Mouse (Mus musculus): ENCODE results near the gene Rpl12.

DNA sequence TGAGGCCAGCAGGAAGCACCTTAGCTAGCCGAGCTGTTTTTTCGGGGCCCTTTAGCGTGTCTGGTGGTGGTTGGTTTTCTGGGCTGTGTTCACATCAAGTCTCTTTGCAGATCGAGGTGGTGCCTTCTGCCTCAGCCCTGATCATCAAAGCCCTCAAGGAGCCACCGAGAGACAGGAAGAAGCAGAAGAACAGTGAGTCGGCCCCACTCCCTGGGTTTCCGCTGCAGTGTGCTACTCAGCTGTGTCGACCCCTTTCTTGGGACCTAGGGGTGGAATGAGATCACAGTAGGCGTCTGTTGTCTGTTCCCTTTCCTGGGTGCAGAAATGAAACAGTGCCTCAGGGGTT is 1.5 kb downstream of the Rpl12 start:
- no peak for TF ChIP-seq CTCF (IDR thresholded peaks at IDR 0.05)
- no peak for TF ChIP-seq EP300 (IDR thresholded peaks at IDR 0.05)

Measured in lung, postnatal 0 days (tissue).